Mouse (Mus musculus) small intestine, adult 2 months (tissue): ENCODE results near the gene AL732309.1.

Experiments used
- CTCF ChIP-seq: fragments of 200-500 bp; IDR thresholded peaks from 2 replicates; pipeline ENCODE4 v1.5.1; 2012; ENCODE audit warnings: low read depth, mild to moderate bottlenecking, control low read depth, inconsistent platforms, low read length, moderate library complexity, mixed read lengths; ENCODE audit not compliant: insufficient replicate concordance, insufficient read length; ENCODE audit errors: extremely low read depth
- POLR2A ChIP-seq: fragments of 200-500 bp; IDR thresholded peaks from 2 replicates; pipeline ENCODE4 v1.6.1; 2012; ENCODE audit warnings: low read depth, mild to moderate bottlenecking, control low read depth, inconsistent platforms, low read length, moderate library complexity

GRCm38 (mm10) chr2:25264851-25265250 lies 18.2 kb upstream of the AL732309.1 start:
- TF ChIP-seq CTCF (no peak), POLR2A (peak; percentile 79; the same call in 1 of the 2 replicates)
